Mouse (Mus musculus) lung, postnatal 0 days (tissue): Measurements from ENCODE around the gene Gbf1.
"Not testable (repeated sequence)": the region's sequence is repeated elsewhere in the genome, so short reads cannot be mapped to it uniquely, and the experiment has no call there.

Experiments
- CTCF ChIP-seq: IDR thresholded peaks from 2 replicates; pipeline ENCODE4 v1.5.1; 2016; ENCODE audit warnings: antibody characterized with exemption, mild to moderate bottlenecking
- EP300 ChIP-seq: IDR thresholded peaks from 2 replicates; pipeline ENCODE4 v1.6.1; 2016; ENCODE audit warnings: antibody characterized with exemption, mild to moderate bottlenecking, control low read depth

DNA sequence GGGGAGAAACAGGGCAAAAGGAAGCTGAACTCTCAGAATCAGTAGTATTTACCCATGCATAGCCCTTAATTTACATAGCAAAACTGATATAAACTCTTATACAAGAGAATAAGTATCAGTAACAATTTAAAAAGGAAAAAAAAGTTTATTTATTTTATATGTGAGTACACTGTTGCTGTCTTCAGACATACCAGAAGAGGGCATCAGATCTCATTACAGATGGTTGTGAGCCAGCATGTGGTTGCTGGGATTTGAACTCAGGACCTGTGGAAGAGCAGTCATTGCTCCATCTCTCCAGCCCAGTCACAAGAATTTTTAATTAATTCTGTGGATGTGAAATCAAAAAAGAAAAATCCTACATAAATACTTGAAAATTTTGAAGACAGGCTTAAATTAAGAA is 65.0 kb downstream of the Gbf1 start:
- TF ChIP-seq CTCF, EP300: not testable (repeated sequence)
